Mouse (Mus musculus) ES-Bruce4 (cell line): ENCODE results near the gene Nab1.

ENCODE experiments used
- CTCF ChIP-seq: IDR thresholded peaks from one replicate; pipeline ENCODE4 v1.8.1; 2011; ENCODE audit warnings: low read depth, low read length
- POLR2A ChIP-seq: IDR thresholded peaks from one replicate; pipeline ENCODE4 v1.8.1; 2011; ENCODE audit warnings: low read length; ENCODE audit not compliant: insufficient read depth

- TF ChIP-seq CTCF (no peak), POLR2A (no peak)
Measured at GRCm38 (mm10) chr1:52501688-52502133, 1.2 kb upstream of the Nab1 start.
